Mouse (Mus musculus) neural tube, embryonic 12.5 days (tissue): ENCODE measurements at regions not wholly inside any gene's neighbourhood (a gene's known extent, or its start where the extent isn't known, plus 50 kb on each side); places are given as distances from the start of the nearest gene placed in this dataset.

Experiments used
- ATAC-seq: fragments of 200-750 bp; cut with Nextera tagmentation; 2 replicates; pipeline ENCODE4 v1.8.0; 2017; ENCODE audit warnings: low read depth, mild to moderate bottlenecking, moderate TSS enrichment, moderate library complexity; ENCODE audit not compliant: low FRiP score
- H3K27ac ChIP-seq: fragments of 300-500 bp; sonication (generic); 2 replicates; pipeline ENCODE4 v1.5.1; 2016
- H3K27me3 ChIP-seq: fragments of 300-500 bp; sonication (generic); replicated peaks from 2 replicates; pipeline ENCODE4 v1.6.1; 2016; ENCODE audit warnings: mild to moderate bottlenecking
- H3K36me3 ChIP-seq: fragments of 300-500 bp; sonication (generic); 2 replicates; pipeline ENCODE4 v1.6.1; 2016; ENCODE audit warnings: mild to moderate bottlenecking
- H3K4me1 ChIP-seq: fragments of 300-500 bp; sonication (generic); 2 replicates; pipeline ENCODE4 v1.6.1; 2016
- H3K4me2 ChIP-seq: fragments of 300-500 bp; sonication (generic); replicated peaks from 2 replicates; pipeline ENCODE4 v1.6.1; 2016; ENCODE audit warnings: mild to moderate bottlenecking
- H3K4me3 ChIP-seq: fragments of 300-500 bp; sonication (generic); 2 replicates; pipeline ENCODE4 v1.5.1; 2016
- H3K9ac ChIP-seq: fragments of 300-500 bp; sonication (generic); 2 replicates; pipeline ENCODE4 v1.6.1; 2016; ENCODE audit warnings: mild to moderate bottlenecking
- H3K9me3 ChIP-seq: fragments of 300-500 bp; sonication (generic); 2 replicates; pipeline ENCODE4 v1.6.1; 2016; ENCODE audit warnings: mild to moderate bottlenecking
- WGBS: fragments of 180-500 bp; shearing (Covaris S2); methylation state at CpG from one replicate; pipeline ENCODE4 v1.1.7; 2016; 5-methylcytosine and 5-hydroxymethylcytosine counted together

DNA sequence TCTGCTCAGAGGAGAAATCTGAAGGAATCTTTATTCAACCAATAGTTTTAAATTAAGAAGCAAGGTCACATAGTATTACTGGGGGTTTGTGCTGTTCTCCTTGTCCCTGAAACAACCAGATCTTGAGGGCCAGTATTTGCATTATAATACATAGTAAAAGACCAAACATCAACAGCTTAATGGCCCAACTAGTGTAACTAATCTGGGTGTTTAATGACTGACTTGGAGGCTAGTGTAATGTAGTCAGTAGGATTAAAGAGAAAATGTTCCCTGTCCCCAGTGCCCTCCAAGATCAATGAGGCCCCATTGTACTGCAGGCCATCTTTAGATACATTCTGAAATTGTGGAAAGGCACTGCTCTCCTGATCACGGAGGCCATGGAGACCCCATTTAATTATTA, 768.2 kb upstream of the Steap1 start:
- ATAC-seq: peak; percentile 48; the same call in 1 of the 2 replicates
- Histone ChIP-seq H3K27me3 (no peaks in the 10 kb centered on the region), H3K27ac (no peak overlapping the region), H3K4me2 (no peak overlapping the region), H3K36me3 (no peaks in the 10 kb centered on the region), H3K9ac (no peak overlapping the region), H3K4me1 (no peaks in the 10 kb centered on the region), H3K9me3 (no peaks in the 10 kb centered on the region), H3K4me3 (no peak overlapping the region)
- 18% methylated on average over 1 of the region's 1 CpGs for WGBS

DNA sequence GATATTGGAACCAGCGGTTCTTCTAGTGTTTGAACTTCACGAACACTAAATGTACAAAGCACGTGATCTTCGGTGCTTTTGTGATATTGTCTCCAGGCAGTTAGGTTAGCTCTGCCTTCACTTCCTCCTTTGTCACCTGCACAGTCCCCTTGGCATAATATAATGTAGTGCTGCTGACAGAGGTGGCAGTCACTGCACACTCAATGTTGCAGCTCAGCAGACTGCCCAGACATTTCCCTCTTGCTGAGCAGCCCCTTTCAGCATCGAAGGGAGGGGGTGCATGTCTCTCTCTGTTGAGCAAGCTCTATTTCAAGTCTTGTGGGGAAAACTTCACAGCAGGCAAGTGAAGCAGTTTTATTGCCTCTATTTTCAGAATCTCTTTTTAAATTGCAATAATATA, 731.7 kb upstream of the Steap1 start:
- Histone ChIP-seq H3K27ac (no peak overlapping the region), H3K27me3 (no peaks in the 10 kb centered on the region), H3K4me3 (no peak overlapping the region), H3K9ac (no peak overlapping the region), H3K9me3 (no peaks in the 10 kb centered on the region), H3K36me3 (no peaks in the 10 kb centered on the region), H3K4me1 (no peaks in the 10 kb centered on the region), H3K4me2 (no peak overlapping the region)
- 84% methylated on average over 5 of the region's 5 CpGs for WGBS
- ATAC-seq: no peak
